Mouse (Mus musculus) lung, embryonic 15.5 days (tissue): ENCODE measurements around the gene Epb41l4b. TPM values are rescaled to one million over a fixed set of nuclear protein-coding genes. Genes with fewer than 3 reads are reported as not detected.

Experiments used
- ATAC-seq: fragments of 200-750 bp; cut with Nextera tagmentation; 2 replicates; pipeline ENCODE4 v1.8.0; 2017; ENCODE audit warnings: moderate number of reproducible peaks, borderline replicate concordance; ENCODE audit not compliant: low FRiP score, low TSS enrichment; ENCODE audit errors: extremely low read depth
- H3K27ac ChIP-seq: fragments of 300-500 bp; sonication (generic); 2 replicates; pipeline ENCODE4 v1.5.1; 2015; ENCODE audit warnings: moderate library complexity, mild to moderate bottlenecking, inconsistent platforms
- H3K27me3 ChIP-seq: fragments of 300-500 bp; sonication (generic); 2 replicates; pipeline ENCODE4 v1.6.1; 2015; ENCODE audit warnings: inconsistent platforms
- H3K36me3 ChIP-seq: fragments of 300-500 bp; sonication (generic); 2 replicates; pipeline ENCODE4 v1.6.1; 2015; ENCODE audit warnings: inconsistent platforms
- H3K4me1 ChIP-seq: fragments of 300-500 bp; sonication (generic); 2 replicates; pipeline ENCODE4 v1.6.1; 2015; ENCODE audit warnings: inconsistent platforms
- H3K4me2 ChIP-seq: fragments of 300-500 bp; sonication (generic); 2 replicates; pipeline ENCODE4 v1.6.1; 2015; ENCODE audit warnings: inconsistent platforms, mild to moderate bottlenecking, moderate library complexity
- H3K4me3 ChIP-seq: fragments of 300-500 bp; sonication (generic); 2 replicates; pipeline ENCODE4 v1.5.1; 2015; ENCODE audit warnings: mild to moderate bottlenecking, inconsistent platforms
- H3K9ac ChIP-seq: fragments of 300-500 bp; sonication (generic); 2 replicates; pipeline ENCODE4 v1.6.1; 2015; ENCODE audit warnings: inconsistent platforms
- H3K9me3 ChIP-seq: fragments of 300-500 bp; sonication (generic); 2 replicates; pipeline ENCODE4 v1.6.1; 2016; ENCODE audit warnings: inconsistent platforms
- whole genome bisulfite sequencing: fragments of 180-500 bp; shearing (Covaris S2); methylation state at CpG from one replicate; pipeline ENCODE4 v1.1.7; 2015; 5-methylcytosine and 5-hydroxymethylcytosine counted together
- polyA plus RNA-seq: library from polyadenylated mRNA; unstranded; fragments of >200 nt; fragmentation: Nextera tagmentation; extraction: Ambion mirVana; gene quantifications from 2 replicates; pipeline ENCODE4 v1.2.1, GENCODE M21; 2015

The Epb41l4b gene
- polyA plus RNA-seq, 1 experiment from 2014 or later: 1.4 TPM

DNA sequence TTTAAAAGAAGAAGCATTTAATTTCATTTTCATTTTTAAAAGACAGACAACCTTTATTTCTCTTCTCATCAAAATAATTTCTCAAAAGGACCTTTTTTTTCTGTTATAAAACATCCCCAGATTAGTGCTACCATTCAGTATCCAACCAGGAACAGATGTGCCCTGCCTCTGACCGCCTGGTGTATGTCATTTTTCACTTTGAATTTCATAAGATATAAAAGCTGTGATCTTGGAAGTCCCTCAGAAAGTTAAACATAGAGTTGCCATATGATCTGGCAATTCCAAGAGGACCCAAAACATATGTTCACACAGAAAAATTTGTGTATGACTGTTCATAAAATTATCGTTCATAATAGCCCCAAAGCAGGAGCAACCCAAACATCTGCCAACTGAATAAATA, 151.3 kb downstream of the Epb41l4b start:
- Histone ChIP-seq H3K9ac (no peak overlapping the region), H3K27ac (no peak overlapping the region), H3K4me1 (peaks cover 17% of the 10 kb centered on the region), H3K36me3 (no peaks in the 10 kb centered on the region), H3K4me2 (no peak overlapping the region), H3K27me3 (peaks cover 50% of the 10 kb centered on the region), H3K4me3 (no peak overlapping the region), H3K9me3 (0 out of 2 replicates have a peak, but pooled peaks cover 3% of the 10 kb centered on the region)
- 36% methylated on average over 2 of the region's 2 CpGs for WGBS
- no peak for ATAC-seq

DNA sequence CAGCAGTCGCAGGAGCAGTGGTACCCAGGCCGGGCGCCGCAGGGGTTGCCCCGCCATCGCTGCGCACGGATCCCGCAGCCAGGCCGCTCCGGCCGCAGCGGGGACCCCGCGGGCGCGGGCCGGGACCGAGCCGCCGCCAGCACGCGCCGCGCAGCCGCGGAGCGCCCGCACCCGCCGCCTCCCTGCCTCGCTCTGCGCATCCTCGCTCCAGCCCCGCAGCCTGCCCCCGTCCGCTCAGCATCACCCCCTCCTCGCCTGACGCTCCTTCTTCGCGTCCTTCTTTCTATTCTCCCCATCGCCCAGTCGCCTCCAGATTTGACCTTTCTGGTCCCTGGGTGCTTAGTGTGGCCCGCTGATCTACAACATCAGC, 153.0 kb downstream of the Epb41l4b start, which contains the start of gene Frrs1l:
Frrs1l (minus strand) TSS at position 177 of the 370 bp plus-strand sequence.
- Histone ChIP-seq H3K27ac (no peak within 1 kb of the TSS), H3K4me2 (peak within 1 kb of the TSS; percentile 97), H3K9me3 (no peaks in the 10 kb centered on the region), H3K4me1 (peaks cover 17% of the 10 kb centered on the region), H3K27me3 (peaks cover 50% of the 10 kb centered on the region), H3K9ac (peak within 1 kb of the TSS; percentile 34), H3K4me3 (peak within 1 kb of the TSS; percentile 55), H3K36me3 (no peaks in the 10 kb centered on the region)
- ATAC-seq: peak; percentile 56; the same call in 1 of the 2 replicates
- 2% methylated on average over 42 of the region's 44 CpGs for WGBS

DNA sequence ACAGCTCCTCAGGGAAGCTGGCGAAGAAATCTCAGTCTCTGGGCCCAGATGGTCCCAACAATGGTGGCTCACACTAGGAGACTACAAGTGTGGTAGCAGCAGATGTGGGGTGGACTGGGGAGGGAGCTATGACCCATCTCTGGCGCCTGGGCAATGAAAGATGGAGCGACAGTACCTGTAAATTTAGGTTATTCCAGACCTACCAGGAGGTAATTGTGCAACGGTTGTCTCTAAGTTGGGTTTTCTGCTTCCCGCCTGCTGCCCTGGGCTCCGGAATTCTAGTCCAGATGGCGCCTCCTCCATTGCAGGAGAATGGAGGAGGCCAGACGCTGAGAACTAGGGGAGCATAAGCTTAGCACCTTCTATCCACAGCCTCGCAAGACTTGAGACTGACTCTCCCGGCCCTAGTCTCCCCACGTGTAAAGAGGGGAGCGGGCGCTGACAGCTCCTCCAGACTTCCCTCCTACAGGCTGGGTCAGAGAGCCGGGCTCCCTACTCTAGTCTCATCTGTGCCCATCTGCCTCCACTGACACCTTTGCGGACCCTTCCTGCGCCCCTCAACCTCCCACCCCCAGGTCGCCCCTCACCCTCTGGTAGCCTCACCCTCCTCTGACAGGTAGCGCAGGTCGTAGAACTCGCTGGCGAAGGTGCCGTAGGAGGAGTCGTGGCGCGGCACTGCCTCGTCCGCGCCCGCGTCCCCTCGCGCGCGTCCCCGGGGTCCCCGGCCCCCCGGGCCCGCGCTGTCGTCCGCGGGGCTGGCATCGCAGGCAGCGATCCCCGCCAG, 153.6 kb downstream of the Epb41l4b start:
- ATAC-seq: peak; percentile 46
- H3K36me3 ChIP-seq: no peaks in the 10 kb centered on the region
- WGBS: 5% methylated on average over 45 of the region's 45 CpGs
- H3K27me3 ChIP-seq: peaks cover 50% of the 10 kb centered on the region
- H3K4me3 ChIP-seq: peak overlapping the region; percentile 55
- H3K4me1 ChIP-seq: peaks cover 17% of the 10 kb centered on the region
- no peak overlapping the region for H3K27ac ChIP-seq
- H3K4me2 ChIP-seq: peak overlapping the region; percentile 97
- H3K9ac ChIP-seq: peak overlapping the region; percentile 34
- no peaks in the 10 kb centered on the region for H3K9me3 ChIP-seq

DNA sequence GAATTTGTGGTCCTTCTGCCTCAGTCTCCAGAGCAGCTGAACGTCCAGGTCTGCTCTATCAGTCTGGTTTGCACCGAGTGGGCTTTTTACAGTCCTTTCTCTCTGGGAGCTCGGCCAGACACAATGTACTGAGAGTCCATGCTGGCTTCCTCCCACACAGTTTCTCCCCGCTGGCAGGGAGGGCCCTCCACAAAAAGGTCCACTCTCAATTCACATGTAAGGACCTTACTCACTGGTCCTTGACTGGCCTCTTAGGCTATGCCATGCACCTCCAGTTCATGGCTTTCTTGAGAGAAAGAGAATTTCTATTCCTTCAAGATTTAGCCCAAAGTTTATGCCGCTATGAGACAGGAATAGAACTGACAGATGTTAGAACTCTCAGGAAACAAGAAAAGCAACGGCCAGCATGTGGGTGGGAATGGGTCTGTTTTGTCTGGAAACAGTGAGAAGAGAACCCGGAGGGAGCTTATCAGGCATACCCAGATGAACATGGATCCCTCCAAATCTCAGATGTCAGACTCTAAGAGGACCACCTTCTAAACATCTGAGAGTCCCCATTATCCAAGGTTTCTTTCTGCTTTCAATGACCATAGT, 177.6 kb downstream of the Epb41l4b start:
- H3K9ac ChIP-seq: no peak overlapping the region
- H3K4me2 ChIP-seq: no peak overlapping the region
- 55% methylated on average over 7 of the region's 7 CpGs for WGBS
- no peak overlapping the region for H3K27ac ChIP-seq
- no peaks in the 10 kb centered on the region for H3K9me3 ChIP-seq
- no peaks in the 10 kb centered on the region for H3K27me3 ChIP-seq
- H3K4me1 ChIP-seq: no peaks in the 10 kb centered on the region
- H3K4me3 ChIP-seq: no peak overlapping the region
- H3K36me3 ChIP-seq: no peaks in the 10 kb centered on the region
- ATAC-seq: no peak

DNA sequence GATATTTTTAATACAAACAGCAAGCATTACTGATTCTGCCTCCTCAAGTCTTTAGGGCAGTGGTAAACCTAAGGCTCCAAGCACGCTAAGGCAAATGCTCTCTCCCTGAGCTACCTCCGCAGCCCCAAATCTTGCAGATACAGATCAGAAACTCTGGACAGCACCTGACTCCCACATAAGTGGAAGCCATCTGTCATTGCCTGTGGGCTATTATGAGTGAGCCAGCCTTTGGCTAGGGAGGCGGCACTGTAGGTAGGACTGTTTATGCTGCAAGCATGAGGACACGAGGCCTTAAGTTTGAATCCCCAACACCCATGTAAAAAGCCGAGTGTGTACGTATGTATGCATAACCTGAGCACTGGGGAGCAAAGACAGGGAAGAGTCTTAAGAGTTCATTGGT, 179.6 kb downstream of the Epb41l4b start:
- no peak for ATAC-seq
- Histone ChIP-seq H3K4me2 (no peak overlapping the region), H3K36me3 (no peaks in the 10 kb centered on the region), H3K9ac (no peak overlapping the region), H3K27me3 (no peaks in the 10 kb centered on the region), H3K4me3 (no peak overlapping the region), H3K4me1 (no peaks in the 10 kb centered on the region), H3K9me3 (no peaks in the 10 kb centered on the region), H3K27ac (no peak overlapping the region)
- 79% methylated on average over 6 of the region's 6 CpGs for WGBS

DNA sequence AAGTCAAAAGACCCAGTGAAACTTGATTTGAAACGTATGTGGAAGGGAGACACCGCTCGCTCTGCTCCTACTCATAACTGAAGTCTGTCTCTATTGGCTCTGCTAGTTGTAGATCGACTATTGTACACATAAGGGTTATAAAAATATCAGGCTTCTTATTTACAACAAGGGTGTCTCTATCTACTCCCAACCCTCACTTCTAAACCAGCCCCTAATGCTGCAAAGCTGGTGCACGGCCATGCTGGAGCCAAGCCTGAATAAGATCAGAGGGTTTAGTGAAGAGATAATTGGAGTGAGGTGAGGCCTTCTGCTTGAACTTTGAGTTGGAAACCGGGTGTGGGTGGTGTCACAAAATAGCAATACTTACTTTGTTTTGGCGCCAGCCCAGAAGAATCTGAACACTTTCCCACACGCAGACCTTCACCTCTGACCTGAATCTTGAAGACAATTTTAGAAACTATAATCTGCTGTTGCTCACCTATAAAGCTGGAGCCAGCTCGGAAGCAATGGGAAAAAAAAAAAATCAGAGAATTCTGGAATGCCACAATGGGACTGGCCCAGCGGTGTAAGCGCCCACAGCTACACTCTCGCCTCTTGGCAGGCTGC, 181.8 kb downstream of the Epb41l4b start:
- H3K9ac ChIP-seq: no peak overlapping the region
- H3K4me3 ChIP-seq: no peak overlapping the region
- 66% methylated on average over 12 of the region's 12 CpGs for WGBS
- H3K36me3 ChIP-seq: no peaks in the 10 kb centered on the region
- H3K27ac ChIP-seq: no peak overlapping the region
- no peaks in the 10 kb centered on the region for H3K9me3 ChIP-seq
- no peaks in the 10 kb centered on the region for H3K4me1 ChIP-seq
- no peak overlapping the region for H3K4me2 ChIP-seq
- H3K27me3 ChIP-seq: no peaks in the 10 kb centered on the region
- no peak for ATAC-seq

DNA sequence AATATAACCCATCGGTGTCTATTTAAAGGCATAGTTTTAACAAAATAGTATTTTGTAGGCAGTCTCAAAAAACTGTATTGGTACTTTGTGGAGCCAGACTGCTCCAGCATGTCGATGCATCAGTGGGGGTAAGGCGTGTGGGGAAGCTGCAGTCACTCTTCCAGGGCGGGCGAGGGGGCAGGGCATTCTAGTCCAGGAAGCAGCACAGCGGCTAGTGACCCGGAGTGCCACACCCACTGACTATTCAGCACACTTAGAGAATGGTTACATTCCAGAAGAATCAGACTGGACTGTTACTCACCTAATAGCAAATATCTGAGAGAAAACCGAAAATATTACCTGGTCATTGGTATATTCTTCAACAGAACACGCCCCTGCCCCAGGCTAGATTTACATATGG, 185.7 kb downstream of the Epb41l4b start:
- no peak overlapping the region for H3K9ac ChIP-seq
- no peak overlapping the region for H3K27ac ChIP-seq
- H3K4me3 ChIP-seq: no peak overlapping the region
- 45% methylated on average over 9 of the region's 9 CpGs for WGBS
- H3K9me3 ChIP-seq: no peaks in the 10 kb centered on the region
- ATAC-seq: no peak
- no peaks in the 10 kb centered on the region for H3K4me1 ChIP-seq
- H3K36me3 ChIP-seq: no peaks in the 10 kb centered on the region
- no peak overlapping the region for H3K4me2 ChIP-seq
- H3K27me3 ChIP-seq: no peaks in the 10 kb centered on the region

DNA sequence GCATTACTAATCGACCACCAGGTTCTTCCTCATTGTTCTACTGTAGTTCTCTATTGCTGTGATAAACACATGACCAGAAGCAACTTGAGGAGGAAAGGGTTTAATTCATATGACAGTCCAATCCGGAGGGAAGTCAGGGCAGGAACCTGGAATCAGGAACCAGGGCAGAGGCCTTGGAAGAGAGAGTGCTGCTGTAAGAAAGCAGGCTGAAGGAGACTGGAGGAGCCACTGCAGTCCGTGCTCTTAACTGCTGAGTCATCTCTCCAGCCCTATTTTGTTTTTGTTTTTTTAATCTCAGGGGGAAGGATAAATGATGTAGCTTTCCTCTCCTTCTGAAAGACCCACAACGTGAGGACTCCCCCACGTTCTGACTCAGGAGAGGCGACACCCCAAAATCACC, 190.0 kb downstream of the Epb41l4b start:
- no peak overlapping the region for H3K27ac ChIP-seq
- ATAC-seq: no peak
- WGBS: 57% methylated on average over 6 of the region's 6 CpGs

DNA sequence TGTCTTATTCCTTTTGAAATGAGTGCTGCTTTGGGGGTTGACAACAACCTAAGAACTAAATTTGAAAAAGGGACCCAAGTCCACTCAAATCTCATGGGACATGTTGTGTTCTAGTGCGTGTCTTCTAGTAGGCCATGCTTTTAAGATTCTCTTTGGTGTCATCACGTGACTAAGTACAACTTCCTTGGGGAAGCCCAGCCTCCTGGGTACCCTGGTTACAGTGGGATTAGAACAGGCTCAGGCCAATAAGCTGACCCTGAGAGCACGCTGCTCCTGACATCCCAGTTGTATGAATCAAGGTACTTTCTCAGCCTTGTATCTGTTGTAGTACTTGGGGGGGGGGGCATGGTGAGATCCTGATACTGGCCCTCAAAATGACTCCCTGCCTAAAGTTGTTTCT, 191.5 kb downstream of the Epb41l4b start:
- Histone ChIP-seq H3K27ac (no peak overlapping the region), H3K4me2 (no peak overlapping the region), H3K9ac (no peak overlapping the region), H3K4me1 (peaks cover 5% of the 10 kb centered on the region), H3K36me3 (no peaks in the 10 kb centered on the region), H3K4me3 (no peak overlapping the region), H3K9me3 (no peaks in the 10 kb centered on the region), H3K27me3 (no peaks in the 10 kb centered on the region)
- no peak for ATAC-seq
- 91% methylated on average over 3 of the region's 3 CpGs for WGBS

More for the DNA sequence above, 190.0 kb downstream of the Epb41l4b start:
- Histone ChIP-seq H3K36me3 (no peaks in the 10 kb centered on the region), H3K4me3 (no peak overlapping the region), H3K27me3 (no peaks in the 10 kb centered on the region), H3K9ac (no peak overlapping the region), H3K4me1 (no peaks in the 10 kb centered on the region), H3K4me2 (no peak overlapping the region), H3K9me3 (no peaks in the 10 kb centered on the region)

DNA sequence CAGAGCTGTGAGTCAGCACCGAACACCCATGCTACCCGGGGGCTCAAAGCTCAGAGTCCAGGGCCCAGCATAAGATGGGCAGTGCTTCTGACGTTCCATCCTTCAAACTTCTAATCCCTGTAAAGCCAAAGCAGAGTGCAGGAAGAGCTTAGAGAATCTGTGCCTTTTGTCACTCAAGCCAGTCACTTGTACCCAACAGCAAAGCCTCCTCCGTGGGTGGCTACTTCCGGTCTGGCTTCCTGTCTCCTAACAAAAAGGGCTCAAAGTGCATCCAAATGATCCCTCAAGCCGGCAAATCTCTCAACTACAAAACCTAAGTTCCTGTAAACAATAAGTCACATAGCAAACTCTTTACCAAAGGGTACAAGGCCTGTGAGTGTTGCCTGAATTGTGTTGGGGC, 193.7 kb downstream of the Epb41l4b start:
- no peaks in the 10 kb centered on the region for H3K36me3 ChIP-seq

DNA sequence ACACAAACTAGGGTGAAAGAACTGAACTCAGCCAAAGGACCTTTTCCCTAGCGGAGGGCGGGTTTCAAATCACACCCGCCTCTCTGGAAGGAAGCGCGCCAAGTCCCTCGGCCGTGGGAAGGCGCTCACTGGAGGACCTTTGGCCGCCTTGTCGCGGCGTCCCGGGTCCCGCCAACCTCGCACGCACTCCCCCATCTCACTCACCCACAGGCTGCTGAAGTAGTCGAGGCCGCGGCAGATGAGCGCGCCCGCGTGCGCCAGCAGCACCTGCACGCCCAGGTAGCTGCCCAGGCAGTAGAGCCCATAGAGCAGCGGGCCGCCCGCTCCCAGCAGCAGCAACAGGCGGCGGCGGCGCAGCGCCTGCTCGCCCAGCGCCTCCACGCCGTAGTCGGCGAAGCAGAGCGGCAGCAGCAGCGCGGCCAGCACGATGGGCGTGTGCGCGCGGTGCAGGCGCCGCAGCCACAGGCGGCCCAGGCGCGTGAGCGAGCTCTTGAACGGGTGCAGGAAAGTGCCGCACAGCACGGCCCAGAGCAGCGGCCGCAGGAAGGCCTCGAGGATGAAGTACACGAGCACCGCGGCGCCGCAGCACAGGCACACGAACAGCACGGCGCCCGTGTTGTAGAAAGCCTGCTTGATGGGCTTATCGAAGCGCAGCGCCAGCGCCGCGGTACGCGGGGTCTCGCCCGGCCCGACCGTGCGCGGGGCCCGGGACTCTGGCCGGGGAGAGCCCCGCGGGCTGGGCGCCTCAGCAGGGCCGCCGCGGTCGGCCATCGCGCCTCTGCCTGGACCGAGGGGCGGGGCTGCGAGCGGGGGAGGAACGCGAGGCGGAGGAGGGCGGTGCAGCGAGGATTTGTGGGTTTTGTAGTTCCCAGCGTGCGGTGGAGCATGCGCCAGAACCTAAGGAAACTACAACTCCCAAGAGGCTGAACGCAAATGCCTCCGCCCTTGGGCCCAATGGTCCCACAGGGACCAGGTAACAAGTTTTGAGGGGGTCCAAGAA, 196.3 kb downstream of the Epb41l4b start, which contains the start of gene Tmem245:
Tmem245 (minus strand) TSS at position 797 of the 1,000 bp plus-strand sequence.
- H3K36me3 ChIP-seq: no peaks in the 10 kb centered on the region
- peak; percentile 95 for ATAC-seq
- peak within 1 kb of the TSS; percentile 78 for H3K4me3 ChIP-seq
- peak within 1 kb of the TSS; percentile 75 for H3K4me2 ChIP-seq
- H3K27ac ChIP-seq: peak within 1 kb of the TSS; percentile 88
- no peaks in the 10 kb centered on the region for H3K27me3 ChIP-seq
- H3K9ac ChIP-seq: peak within 1 kb of the TSS; percentile 82
- no peaks in the 10 kb centered on the region for H3K9me3 ChIP-seq
- peaks cover 41% of the 10 kb centered on the region for H3K4me1 ChIP-seq
- WGBS: under 1% methylated on average over 107 of the region's 107 CpGs

More for the DNA sequence above, 193.7 kb downstream of the Epb41l4b start:
- H3K4me3 ChIP-seq: no peak overlapping the region
- H3K27me3 ChIP-seq: no peaks in the 10 kb centered on the region
- no peak overlapping the region for H3K27ac ChIP-seq
- no peak overlapping the region for H3K4me2 ChIP-seq
- no peak overlapping the region for H3K9ac ChIP-seq
- 63% methylated on average over 6 of the region's 6 CpGs for WGBS
- no peak for ATAC-seq
- H3K9me3 ChIP-seq: no peaks in the 10 kb centered on the region
- peaks cover 18% of the 10 kb centered on the region for H3K4me1 ChIP-seq
